Mouse (Mus musculus) spleen, adult 2 months (tissue): Measurements from ENCODE around the gene Tmem88b. TPM values are rescaled to one million over a fixed set of nuclear protein-coding genes. Genes with fewer than 3 reads are reported as not detected.

ENCODE experiments used
- DNase-seq, 2 experiments: peaks; one replicate each; pipeline versions ENCODE4 v3.0.0 to v3.0.0-alpha.2; 2012 to 2021; ENCODE audit warnings: low spot score in 2 of 2, low read depth in 1 of 2
- H3K27ac ChIP-seq: fragments of 200-500 bp; 2 replicates; pipeline ENCODE4 v1.5.1; 2012; ENCODE audit warnings: low read length, inconsistent platforms; ENCODE audit not compliant: insufficient read depth
- H3K27me3 ChIP-seq: fragments of 200-500 bp; 2 replicates; pipeline ENCODE4 v1.6.1; 2012; ENCODE audit warnings: mild to moderate bottlenecking, moderate library complexity, low read length, inconsistent platforms; ENCODE audit not compliant: control insufficient read depth, insufficient read depth
- H3K36me3 ChIP-seq: fragments of 200-500 bp; 2 replicates; pipeline ENCODE4 v1.6.1; 2012; ENCODE audit warnings: mild to moderate bottlenecking, low read length, inconsistent platforms; ENCODE audit not compliant: control insufficient read depth, insufficient read depth
- H3K4me1 ChIP-seq: fragments of 200-500 bp; 2 replicates; pipeline ENCODE4 v1.6.1; 2011; ENCODE audit warnings: inconsistent platforms; ENCODE audit not compliant: control insufficient read depth, insufficient read depth, insufficient read length
- H3K4me3 ChIP-seq: fragments of 200-500 bp; 2 replicates; pipeline ENCODE4 v1.5.1; 2011; ENCODE audit warnings: mild to moderate bottlenecking, inconsistent platforms; ENCODE audit not compliant: insufficient read depth, insufficient read length; ENCODE audit errors: extremely low read depth
- CTCF ChIP-seq: fragments of 200-500 bp; IDR thresholded peaks from 2 replicates; pipeline ENCODE4 v1.5.1; 2011; ENCODE audit warnings: mild to moderate bottlenecking, inconsistent platforms; ENCODE audit not compliant: insufficient read depth, insufficient read length, insufficient replicate concordance; ENCODE audit errors: extremely low read depth
- POLR2A ChIP-seq: fragments of 200-500 bp; IDR thresholded peaks from 2 replicates; pipeline ENCODE4 v1.6.1; 2011; ENCODE audit warnings: low read depth, low read length, inconsistent platforms
- WGBS: fragments of 180-500 bp; shearing (Covaris S2); methylation state at CpG from one replicate; pipeline ENCODE4 v1.1.7; 2018; 5-methylcytosine and 5-hydroxymethylcytosine counted together
- polyA plus RNA-seq: library from polyadenylated mRNA; depleted of rRNA; stranded (reverse); fragments of >200 nt; gene quantifications from 2 replicates; pipeline ENCODE4 v1.2.3, GENCODE M21; 2012

The Tmem88b gene
- polyA plus RNA-seq, 1 experiment, result 0.16 TPM

GRCm38 (mm10) chr4:155761356-155762099 is 24.1 kb downstream of the Tmem88b start:
- no peaks in the 10 kb centered on the region; the same call in 1 of the 2 replicates for H3K36me3 ChIP-seq
- peaks cover 4% of the 10 kb centered on the region; the same call in 1 of the 2 replicates for H3K4me1 ChIP-seq
- TF ChIP-seq POLR2A (no peak), CTCF (no peak)
- H3K27ac ChIP-seq, result no peak overlapping the region
- WGBS, result 3% methylated on average over 28 of the region's 28 CpGs
- H3K27me3 ChIP-seq, result no peaks in the 10 kb centered on the region
- DNase-seq, result no peak
- H3K4me3 ChIP-seq, result peak overlapping the region; percentile 58

GRCm38 (mm10) chr4:155760613-155761355 is 24.9 kb downstream of the Tmem88b start, which contains the start of gene Atad3a:
Atad3a (minus strand) TSS chr4:155761093.
- Histone ChIP-seq H3K36me3 (peaks cover 5% of the 10 kb centered on the region), H3K27me3 (no peaks in the 10 kb centered on the region), H3K4me1 (peaks cover 4% of the 10 kb centered on the region; the same call in 1 of the 2 replicates), H3K27ac (no peak within 1 kb of the TSS), H3K4me3 (peak within 1 kb of the TSS; percentile 76)
- DNase-seq, result peak; percentile 86 to 94
- no peak for TF ChIP-seq CTCF
- peak; percentile 48 for TF ChIP-seq POLR2A
- 1% methylated on average over 68 of the region's 68 CpGs for WGBS

- TF ChIP-seq POLR2A (no peak), CTCF (no peak)
- peak overlapping the region; percentile 76 for H3K4me3 ChIP-seq
- H3K4me1 ChIP-seq, result peaks cover 4% of the 10 kb centered on the region; the same call in 1 of the 2 replicates
- H3K27me3 ChIP-seq, result no peaks in the 10 kb centered on the region
- H3K36me3 ChIP-seq, result peaks cover 6% of the 10 kb centered on the region
- H3K27ac ChIP-seq, result no peak overlapping the region
- DNase-seq, result peak; percentile 24 to 31
- WGBS, result 2% methylated on average over 10 of the region's 10 CpGs
These were observed 25.6 kb downstream of the Tmem88b start for GRCm38 (mm10) chr4:155759862-155760612.

- Histone ChIP-seq H3K27me3 (no peaks in the 10 kb centered on the region), H3K36me3 (peaks cover 17% of the 10 kb centered on the region), H3K27ac (no peak overlapping the region), H3K4me1 (peaks cover 4% of the 10 kb centered on the region; the same call in 1 of the 2 replicates), H3K4me3 (no peak overlapping the region)
- TF ChIP-seq POLR2A (no peak), CTCF (no peak)
- no peak for DNase-seq
- WGBS, result 96% methylated on average over 12 of the region's 12 CpGs
These were observed 28.7 kb downstream of the Tmem88b start for GRCm38 (mm10) chr4:155757011-155757410.

- Histone ChIP-seq H3K36me3 (peaks cover 24% of the 10 kb centered on the region), H3K27ac (no peak overlapping the region), H3K4me1 (no peaks in the 10 kb centered on the region), H3K4me3 (no peak overlapping the region), H3K27me3 (no peaks in the 10 kb centered on the region)
- TF ChIP-seq POLR2A (no peak), CTCF (no peak)
- 91% methylated on average over 17 of the region's 17 CpGs for WGBS
- no peak for DNase-seq
These were observed 38.8 kb downstream of the Tmem88b start for GRCm38 (mm10) chr4:155746575-155747490.

- no peak for TF ChIP-seq CTCF
- no peak for TF ChIP-seq POLR2A
- H3K27me3 ChIP-seq, result no peaks in the 10 kb centered on the region
- H3K27ac ChIP-seq, result no peak overlapping the region
- WGBS, result 90% methylated on average over 8 of the region's 8 CpGs
- H3K4me3 ChIP-seq, result no peak overlapping the region
- H3K36me3 ChIP-seq, result peaks cover 24% of the 10 kb centered on the region
- no peak for DNase-seq
- no peaks in the 10 kb centered on the region for H3K4me1 ChIP-seq
These were observed 39.6 kb downstream of the Tmem88b start for GRCm38 (mm10) chr4:155746036-155746548.
